Mouse (Mus musculus): ENCODE results near the gene Gpat3. TPM values are rescaled to one million over a fixed set of nuclear protein-coding genes. Genes with fewer than 3 reads are reported as not detected.

The Gpat3 gene
- polyA plus RNA-seq, 1 experiment, result 8.9 TPM

GRCm38 (mm10) chr5:100915411-100915810, 69.9 kb downstream of the Gpat3 start:
- no peak for DNase-seq (ENCODE audit: low spot score)

DNA sequence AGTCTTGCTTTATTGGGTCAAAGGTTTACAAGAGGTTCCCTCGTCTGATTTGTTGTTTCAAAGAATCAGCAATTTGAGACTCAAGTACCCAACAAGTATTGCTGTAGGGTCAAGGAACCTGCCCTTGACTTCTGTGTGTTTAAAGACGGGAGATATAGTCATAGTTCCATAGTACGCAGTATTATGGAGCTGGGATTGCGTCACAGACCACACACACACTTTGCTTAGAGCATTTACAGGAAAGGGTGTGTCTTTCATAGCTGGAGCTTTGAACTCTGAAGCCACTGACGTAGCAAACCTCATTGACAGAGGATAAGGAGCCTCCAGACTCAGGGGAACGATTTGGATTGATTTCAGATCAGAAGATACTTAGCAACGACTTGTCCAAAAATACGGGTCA, 70.9 kb downstream of the Gpat3 start:
- DNase-seq (ENCODE audit: low spot score), result no peak

DNA sequence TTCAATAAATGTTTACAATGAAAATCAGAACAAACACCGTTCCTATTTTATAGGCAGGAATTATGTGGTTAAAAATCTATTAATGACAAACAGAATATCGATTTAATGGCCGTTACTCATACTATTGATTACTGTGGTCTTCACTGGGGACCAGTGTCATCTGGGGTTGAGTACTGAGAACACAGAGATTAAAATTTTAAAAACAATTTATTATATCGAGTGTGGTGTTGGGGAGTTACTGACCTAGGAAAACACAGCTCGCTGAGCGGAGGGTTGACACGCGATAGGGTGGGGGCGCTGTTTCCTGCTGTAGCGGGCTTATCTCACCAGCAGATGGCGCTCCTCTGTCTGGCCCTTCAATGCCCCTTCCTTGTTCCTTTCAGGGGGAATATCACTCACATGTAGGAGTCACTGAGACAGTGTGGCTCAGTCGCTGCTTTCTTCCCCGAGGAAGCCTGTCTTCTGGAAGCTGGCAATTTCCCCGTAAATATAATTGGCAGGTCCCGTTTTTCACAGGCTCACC, 71.8 kb downstream of the Gpat3 start:
- no peak for DNase-seq (ENCODE audit: low spot score)

DNA sequence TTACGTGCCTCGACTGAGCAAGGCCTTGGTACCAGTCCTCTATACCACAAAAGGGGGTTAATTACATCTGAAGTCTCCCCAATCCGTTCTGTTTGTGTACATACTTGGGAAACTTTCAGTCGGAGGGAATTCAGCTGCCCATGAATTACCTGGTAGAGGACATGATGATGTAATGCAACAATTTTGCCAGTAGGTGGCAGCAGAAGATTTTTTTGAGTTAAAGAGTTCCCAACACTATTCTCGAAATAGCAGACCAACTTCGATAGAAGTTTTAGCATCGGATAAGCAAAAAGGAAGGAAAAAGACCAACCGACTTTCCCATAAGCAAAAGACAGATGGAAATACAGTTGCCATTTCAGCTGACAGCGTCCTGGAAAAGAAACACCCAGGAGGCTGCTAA, 73.6 kb downstream of the Gpat3 start:
- no peak for DNase-seq (ENCODE audit: low spot score)

- no peak for DNase-seq (ENCODE audit: low spot score)
Measured at GRCm38 (mm10) chr5:100929698-100930097, 84.2 kb downstream of the Gpat3 start.

DNA sequence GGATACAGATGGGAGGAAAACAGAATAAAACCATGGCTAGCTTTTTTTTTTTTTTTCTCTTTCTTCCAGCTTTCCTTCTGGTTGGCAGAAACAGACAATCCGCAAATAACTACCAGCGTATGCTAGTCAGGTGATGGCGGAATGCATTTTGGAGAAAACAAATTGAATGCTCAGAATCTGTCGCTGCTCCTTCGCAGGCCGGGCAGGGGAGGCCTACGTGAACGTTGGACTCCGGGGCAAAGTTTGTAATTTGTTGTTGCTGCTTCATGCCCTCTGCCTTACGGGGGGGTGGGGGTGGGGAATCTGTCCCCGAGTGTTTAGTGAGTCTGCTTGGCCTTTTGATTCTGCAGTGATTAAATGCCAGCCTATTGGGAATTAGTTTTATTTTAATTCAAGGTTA, 98.2 kb downstream of the Gpat3 start:
- no peak for DNase-seq (ENCODE audit: low spot score)

DNA sequence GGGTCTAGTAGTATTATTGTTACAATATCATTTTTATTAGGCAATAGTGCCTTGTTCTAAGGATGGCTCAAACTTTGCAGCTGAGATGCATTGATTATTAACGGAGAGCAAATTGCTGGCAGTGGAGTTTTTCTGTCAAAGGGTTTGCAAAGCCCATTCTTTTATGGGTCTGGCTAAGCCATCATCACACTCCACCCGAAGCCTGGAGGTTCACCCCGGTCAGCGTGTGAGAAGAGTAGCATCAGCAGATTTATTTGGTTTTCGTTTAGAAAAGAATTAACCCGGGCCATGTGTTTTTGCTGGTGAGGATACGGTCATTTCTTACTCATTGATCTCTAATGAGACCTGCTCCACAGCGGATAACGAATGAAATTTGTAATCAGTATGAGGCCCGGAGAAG, 99.8 kb downstream of the Gpat3 start:
- no peak for DNase-seq (ENCODE audit: low spot score)

Other genes with a start within 250 kb of the Gpat3 start
- 80.3 and 96.3 TPM in 2 replicates for gene Coq2, start 170.6 kb upstream of the Gpat3 start, polyA plus RNA-seq (2012; rRNA removed)
- 9.8 and 10.6 TPM in 2 replicates for gene Hpse, start 126.0 kb upstream of the Gpat3 start, polyA plus RNA-seq (2012; rRNA removed)
- gene Helq, start 47.1 kb upstream of the Gpat3 start, polyA plus RNA-seq (2012; rRNA removed), result 12.8 and 13.6 TPM in 2 replicates
- 46.5 and 47.4 TPM in 2 replicates for gene Mrps18c, start 47.1 kb upstream of the Gpat3 start, polyA plus RNA-seq (2012; rRNA removed)
- 15.9 and 17.9 TPM in 2 replicates for gene Abraxas1, start 24.7 kb upstream of the Gpat3 start, polyA plus RNA-seq (2012; rRNA removed)

Measured in urinary bladder, adult 2 months (tissue).